Mouse (Mus musculus) heart, adult 8-10 months (tissue): ENCODE results near the gene Tns1. TPM values are rescaled to one million over a fixed set of nuclear protein-coding genes. Genes with fewer than 3 reads are reported as not detected.
A peak's percentile ranks its signal among the peaks of the same experiment; 100 is the strongest.

Experiments used
- DNase-seq: peaks from one replicate; pipeline ENCODE4 v3.0.0; 2022; ENCODE audit warnings: low spot score
- total RNA-seq, 4 experiments: library from RNA; stranded (reverse); gene quantifications; 2 replicates each; pipeline ENCODE4 v1.2.4; 2022

Tns1 gene
- total RNA-seq, 4 experiments from 2014 or later = 733 to 828 (median 798) TPM

- no peak for DNase-seq
Observed at GRCm38 (mm10) chr1:74059552-74059951, 64.7 kb downstream of the Tns1 start.

GRCm38 (mm10) chr1:74058771-74059170, 65.5 kb downstream of the Tns1 start:
- no peak for DNase-seq

GRCm38 (mm10) chr1:74058309-74058708, 65.9 kb downstream of the Tns1 start:
- DNase-seq = no peak

GRCm38 (mm10) chr1:74057501-74057900, 66.7 kb downstream of the Tns1 start:
- no peak for DNase-seq

- no peak for DNase-seq
Observed at GRCm38 (mm10) chr1:74055552-74055951, 68.7 kb downstream of the Tns1 start.

- DNase-seq = no peak
Observed at GRCm38 (mm10) chr1:74054471-74054870, 69.8 kb downstream of the Tns1 start.

GRCm38 (mm10) chr1:74054007-74054406, 70.2 kb downstream of the Tns1 start:
- no peak for DNase-seq

GRCm38 (mm10) chr1:74053068-74053467, 71.2 kb downstream of the Tns1 start:
- no peak for DNase-seq

- DNase-seq = no peak
Observed at GRCm38 (mm10) chr1:74051349-74051748, 72.9 kb downstream of the Tns1 start.

GRCm38 (mm10) chr1:74049430-74049829, 74.8 kb downstream of the Tns1 start:
- peak; percentile 40 for DNase-seq

- DNase-seq = no peak
Observed at GRCm38 (mm10) chr1:74047722-74048121, 76.5 kb downstream of the Tns1 start.

GRCm38 (mm10) chr1:74047311-74047710, 76.9 kb downstream of the Tns1 start:
- no peak for DNase-seq

- DNase-seq = no peak
Observed at GRCm38 (mm10) chr1:74045034-74045433, 79.2 kb downstream of the Tns1 start.

- no peak for DNase-seq
Observed at GRCm38 (mm10) chr1:74044421-74044820, 79.8 kb downstream of the Tns1 start.

GRCm38 (mm10) chr1:74043584-74044105, 80.6 kb downstream of the Tns1 start:
- no peak for DNase-seq

GRCm38 (mm10) chr1:74042711-74043467, 81.4 kb downstream of the Tns1 start:
- no peak for DNase-seq

GRCm38 (mm10) chr1:74041692-74042091, 82.6 kb downstream of the Tns1 start:
- DNase-seq = no peak

GRCm38 (mm10) chr1:74041178-74041577, 83.1 kb downstream of the Tns1 start:
- no peak for DNase-seq

- peak; percentile 60 for DNase-seq
Observed at GRCm38 (mm10) chr1:74036560-74037390, 87.5 kb downstream of the Tns1 start.

- DNase-seq = no peak
Observed at GRCm38 (mm10) chr1:74035912-74036489, 88.2 kb downstream of the Tns1 start.

GRCm38 (mm10) chr1:74035487-74035886, 88.8 kb downstream of the Tns1 start:
- no peak for DNase-seq

GRCm38 (mm10) chr1:74034736-74035135, 89.5 kb downstream of the Tns1 start:
- peak; percentile 80 for DNase-seq
